Mouse (Mus musculus) spleen, adult 2 months (tissue): Measurements from ENCODE around the gene Olfr591.

Source experiments
- CTCF ChIP-seq: fragments of 200-500 bp; IDR thresholded peaks from 2 replicates; pipeline ENCODE4 v1.5.1; 2011; ENCODE audit warnings: mild to moderate bottlenecking, inconsistent platforms; ENCODE audit not compliant: insufficient read depth, insufficient read length, insufficient replicate concordance; ENCODE audit errors: extremely low read depth
- POLR2A ChIP-seq: fragments of 200-500 bp; IDR thresholded peaks from 2 replicates; pipeline ENCODE4 v1.6.1; 2011; ENCODE audit warnings: low read depth, low read length, inconsistent platforms

- no peak for TF ChIP-seq CTCF
- TF ChIP-seq POLR2A: no peak
Observed at GRCm38 (mm10) chr7:103125538-103125937, 52.6 kb downstream of the Olfr591 start, which contains the start of gene Olfr586.
